Mouse (Mus musculus) CH12F3 (cell line): ENCODE measurements around the gene Bicdl1.

ENCODE experiments used
- in situ Hi-C: fragments of 300-500 bp; cut with MboI; formaldehyde crosslinking; loops from 2 replicates; pipeline ENCODE4 v1.14.3; 2020; ENCODE audit warnings: low sequenced_read_pairs

Bicdl1 gene

GRCm38 (mm10) chr5:115726581-115726980 lies 4.8 kb downstream of the Bicdl1 start:
- in situ Hi-C loops, result no loop called here

GRCm38 (mm10) chr5:115726019-115726418 lies 5.4 kb downstream of the Bicdl1 start:
- in situ Hi-C loops, result no loop called here

- in situ Hi-C loops, result no loop called here
These were observed 7.0 kb downstream of the Bicdl1 start for GRCm38 (mm10) chr5:115724422-115724821.

GRCm38 (mm10) chr5:115722188-115722959 lies 9.0 kb downstream of the Bicdl1 start:
- in situ Hi-C loops, result no loop called here

GRCm38 (mm10) chr5:115720761-115721160 lies 10.7 kb downstream of the Bicdl1 start:
- in situ Hi-C loops, result no loop called here

GRCm38 (mm10) chr5:115717693-115718092 lies 13.7 kb downstream of the Bicdl1 start:
- in situ Hi-C loops, result no loop called here

- in situ Hi-C loops, result no loop called here
These were observed 14.3 kb downstream of the Bicdl1 start for GRCm38 (mm10) chr5:115717106-115717505.

GRCm38 (mm10) chr5:115716426-115716825 lies 15.0 kb downstream of the Bicdl1 start:
- in situ Hi-C loops, result no loop called here

GRCm38 (mm10) chr5:115714761-115715160 lies 16.7 kb downstream of the Bicdl1 start:
- in situ Hi-C loops, result no loop called here

- in situ Hi-C loops, result no loop called here
These were observed 18.9 kb downstream of the Bicdl1 start for GRCm38 (mm10) chr5:115712487-115712886.

GRCm38 (mm10) chr5:115711636-115712419 lies 19.6 kb downstream of the Bicdl1 start:
- in situ Hi-C loops, result no loop called here

- in situ Hi-C loops, result no loop called here
These were observed 21.2 kb downstream of the Bicdl1 start for GRCm38 (mm10) chr5:115710171-115710570.

- in situ Hi-C loops, result no loop called here
These were observed 22.5 kb downstream of the Bicdl1 start for GRCm38 (mm10) chr5:115708930-115709329.

GRCm38 (mm10) chr5:115701981-115702380 lies 29.4 kb downstream of the Bicdl1 start:
- in situ Hi-C loops, result no loop called here

GRCm38 (mm10) chr5:115701215-115701614 lies 30.2 kb downstream of the Bicdl1 start:
- in situ Hi-C loops, result no loop called here

- in situ Hi-C loops, result no loop called here
These were observed 34.6 kb downstream of the Bicdl1 start for GRCm38 (mm10) chr5:115696811-115697210.

GRCm38 (mm10) chr5:115695191-115695770 lies 36.1 kb downstream of the Bicdl1 start:
- in situ Hi-C loops, result no loop called here

- in situ Hi-C loops, result no loop called here
These were observed 38.1 kb downstream of the Bicdl1 start for GRCm38 (mm10) chr5:115693271-115693670.

GRCm38 (mm10) chr5:115686716-115687115 lies 44.7 kb downstream of the Bicdl1 start:
- in situ Hi-C loops, result no loop called here

- in situ Hi-C loops, result no loop called here
These were observed 46.3 kb downstream of the Bicdl1 start for GRCm38 (mm10) chr5:115685126-115685525.

- in situ Hi-C loops, result no loop called here
These were observed 59.6 kb downstream of the Bicdl1 start for GRCm38 (mm10) chr5:115671846-115672245.

- in situ Hi-C loops, result no loop called here
These were observed 61.0 kb downstream of the Bicdl1 start for GRCm38 (mm10) chr5:115670406-115670805.
